Mouse (Mus musculus) CD4-positive helper T cell, adult 2 months (primary cell): ENCODE results near the gene Ccdc113.
"Not testable (repeated sequence)": the region's sequence is repeated elsewhere in the genome, so short reads cannot be mapped to it uniquely, and the experiment has no call there.

Experiments
- DNase-seq: peaks from one replicate; pipeline ENCODE4 v3.0.0-alpha.2; 2012; ENCODE audit warnings: low read depth, missing footprints, low spot score

Ccdc113 gene

DNA sequence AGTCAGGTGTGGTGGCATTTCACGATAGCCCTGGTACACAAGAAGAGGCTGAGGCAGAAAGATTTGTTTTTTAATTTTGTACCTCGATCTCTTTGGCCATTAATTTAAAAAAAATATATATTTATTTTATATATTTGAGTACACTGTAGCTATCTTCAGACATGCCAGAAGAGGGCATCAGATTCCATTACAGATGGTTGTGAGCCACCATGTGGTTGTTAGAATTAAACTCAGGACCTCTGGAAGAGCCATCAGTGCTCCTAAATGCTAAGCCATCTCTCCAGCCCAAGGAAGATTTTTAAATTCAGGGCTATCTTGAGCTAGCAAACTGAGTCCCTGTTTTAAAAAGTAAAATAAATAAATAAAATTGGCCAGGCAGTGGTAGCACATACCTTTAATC is 68.3 kb downstream of the Ccdc113 start:
- DNase-seq: no peak

DNA sequence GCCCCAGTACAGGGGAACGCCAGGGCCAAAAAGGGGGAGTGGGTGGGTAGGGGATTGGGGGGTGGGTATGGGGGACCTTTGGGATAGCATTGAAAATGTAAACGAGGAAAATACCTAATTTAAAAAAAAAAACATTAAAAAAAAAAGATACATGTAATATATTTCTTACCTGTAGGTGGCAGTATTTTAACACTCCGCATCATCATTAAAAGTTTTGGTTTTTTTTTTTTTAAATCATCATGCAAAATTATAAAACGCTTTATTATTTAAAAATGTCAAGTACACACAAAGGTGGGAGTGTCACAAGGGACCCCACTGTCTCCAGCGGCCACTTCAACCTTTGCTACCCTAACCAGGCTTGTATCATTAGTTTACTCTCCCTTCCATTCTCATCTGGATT is 72.6 kb downstream of the Ccdc113 start:
- not testable (repeated sequence) for DNase-seq

DNA sequence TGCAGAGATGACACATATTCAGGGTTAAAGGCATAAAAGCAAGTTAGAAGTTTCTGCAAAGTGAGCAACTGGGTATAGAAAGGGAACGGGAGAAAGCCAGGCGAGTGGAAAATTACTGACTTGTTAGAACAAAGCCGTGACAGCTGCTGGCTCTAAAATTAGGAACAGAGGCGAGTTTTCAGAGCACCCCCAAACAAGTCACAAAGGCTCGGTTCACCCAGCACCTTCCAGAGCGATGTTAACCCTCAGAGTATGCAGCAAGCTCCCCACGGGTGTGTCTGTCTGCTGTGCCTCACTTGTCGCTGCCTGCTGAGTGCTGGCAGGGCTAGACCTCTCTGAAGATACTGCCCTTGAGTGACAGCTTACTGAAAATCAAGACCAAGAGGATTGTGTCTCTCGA is 73.3 kb downstream of the Ccdc113 start:
- DNase-seq: no peak
